Mouse (Mus musculus): ENCODE measurements at regions not wholly inside any gene's neighbourhood (a gene's known extent, or its start where the extent isn't known, plus 50 kb on each side); places are given as distances from the start of the nearest gene placed in this dataset.

DNA sequence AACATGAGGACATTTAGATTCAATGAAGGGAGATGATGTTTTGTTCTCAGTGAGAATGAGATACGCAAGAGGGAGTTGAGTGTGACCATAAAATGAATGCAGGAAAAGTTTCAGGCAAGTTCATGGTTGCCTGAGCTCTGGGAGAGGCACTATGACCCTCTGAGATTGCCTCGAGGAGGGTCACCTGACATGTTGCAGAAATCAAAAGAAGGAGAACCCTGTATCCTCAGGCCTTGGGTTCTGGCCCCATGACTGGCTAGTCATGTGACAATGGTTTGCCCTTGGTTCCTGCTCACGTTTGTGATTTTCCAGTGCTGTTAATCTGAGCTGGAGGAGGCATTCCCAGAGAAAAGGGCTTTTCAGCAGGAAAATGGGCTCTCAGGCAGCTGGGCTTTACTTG, 98.9 kb downstream of the Mab21l3 start:
- no peak for DNase-seq (ENCODE audit: low read depth)

DNA sequence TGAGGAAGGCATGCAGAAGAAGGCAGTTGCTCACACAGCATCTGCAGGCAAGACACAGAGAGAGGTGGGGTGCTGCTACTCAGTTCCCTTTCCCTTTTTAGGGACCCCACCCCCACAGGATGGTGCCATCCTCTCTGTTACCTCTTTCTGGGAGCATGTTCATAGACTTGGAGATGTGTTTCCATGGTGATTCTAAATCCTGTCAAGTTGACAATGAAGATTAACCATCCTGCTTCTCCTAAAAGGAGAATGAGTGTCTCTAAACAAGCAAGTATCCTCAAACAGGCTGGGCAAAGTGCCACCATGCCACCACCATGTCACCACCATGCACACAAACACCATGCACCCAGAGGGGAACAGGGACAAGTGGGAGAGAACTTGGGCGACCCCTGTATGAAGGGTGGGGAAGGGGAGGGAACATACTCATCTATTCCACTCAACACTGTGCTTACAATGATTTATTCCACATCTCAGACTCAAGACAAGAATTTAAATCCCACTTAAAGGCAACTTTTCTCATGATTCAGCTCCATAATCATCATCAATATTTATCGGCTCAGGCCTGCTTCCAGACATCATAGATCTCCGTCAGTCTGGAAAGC, 99.6 kb downstream of the Mab21l3 start:
- no peak for DNase-seq (ENCODE audit: low read depth)

DNA sequence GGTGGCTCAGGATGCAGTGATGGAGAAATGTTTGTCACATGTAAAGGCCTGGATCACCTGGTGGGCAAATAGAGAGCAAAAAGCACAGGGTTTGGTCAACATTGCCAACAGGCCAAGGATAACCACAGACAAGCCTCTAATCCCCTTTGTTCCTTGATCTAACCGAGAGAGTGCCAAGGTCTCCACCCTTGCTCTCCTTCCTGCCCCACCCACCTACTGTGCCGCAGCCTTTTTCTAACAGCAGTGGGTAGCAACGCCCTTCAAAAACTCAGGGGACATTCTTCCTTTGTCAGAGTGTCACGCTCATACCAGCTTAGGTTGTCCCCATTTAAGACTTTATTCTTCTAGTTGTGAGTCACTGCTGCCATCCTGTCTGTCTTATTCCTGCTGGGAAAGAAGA, 100.6 kb downstream of the Mab21l3 start:
- DNase-seq (ENCODE audit: low read depth): peak; percentile 66

DNA sequence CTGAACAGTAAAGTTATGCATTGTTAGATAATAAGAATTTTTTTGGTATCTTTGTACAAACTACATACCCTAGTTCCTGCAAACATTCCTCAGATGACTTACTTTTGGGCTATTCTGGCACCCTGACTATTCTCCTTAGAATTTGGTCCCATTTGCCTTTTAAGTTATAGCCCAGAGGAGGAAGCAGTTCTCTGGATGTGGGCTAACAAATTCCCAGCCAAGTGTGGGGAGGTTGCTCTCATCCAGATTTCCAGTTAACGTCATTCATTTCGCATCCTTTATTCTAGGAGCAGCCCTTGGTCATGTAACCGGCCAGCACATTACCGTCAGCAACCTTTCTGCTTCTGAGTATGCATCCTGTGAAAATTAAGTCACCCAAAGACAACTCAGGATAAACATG, 107.9 kb downstream of the Mab21l3 start:
- no peak for DNase-seq (ENCODE audit: low read depth)

DNA sequence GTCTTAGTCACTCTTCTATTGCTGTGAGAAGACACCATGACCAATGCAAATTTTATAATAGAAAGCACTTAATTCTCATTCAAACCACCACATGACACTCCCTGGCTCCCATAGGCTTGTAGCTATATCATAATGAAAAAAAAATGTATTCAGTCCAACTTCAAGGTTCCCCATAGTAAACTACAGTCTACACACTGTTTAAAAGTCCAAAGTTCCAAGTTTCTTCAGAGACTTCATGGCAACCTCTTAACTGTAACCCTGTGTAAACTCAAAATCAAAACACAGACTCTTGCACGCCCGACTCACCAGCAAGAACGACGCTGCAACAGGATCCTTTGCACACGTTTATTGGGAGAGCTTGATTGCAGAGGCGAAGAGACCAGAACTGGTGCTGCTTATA, 111.6 kb downstream of the Mab21l3 start:
- DNase-seq (ENCODE audit: low read depth): no peak

DNA sequence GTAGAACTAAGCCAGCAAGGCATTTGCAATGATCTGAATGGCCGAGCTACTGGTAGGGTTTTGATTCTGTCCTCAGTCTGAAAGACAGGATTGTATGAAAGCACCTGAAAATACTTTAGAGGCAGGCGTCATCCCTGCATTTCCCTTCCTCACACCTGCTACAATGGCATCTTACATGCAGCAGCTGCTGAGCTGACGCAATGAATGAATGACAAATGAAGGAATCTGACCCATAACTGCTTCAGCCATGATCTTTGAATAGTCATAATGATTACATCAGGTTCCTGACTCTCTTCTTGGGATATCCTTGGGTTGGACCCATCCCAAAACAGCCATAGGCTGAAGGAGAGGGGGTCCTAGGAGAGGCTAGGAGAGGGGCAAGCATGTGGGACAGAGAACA, 119.7 kb downstream of the Mab21l3 start:
- DNase-seq (ENCODE audit: low read depth): no peak

DNA sequence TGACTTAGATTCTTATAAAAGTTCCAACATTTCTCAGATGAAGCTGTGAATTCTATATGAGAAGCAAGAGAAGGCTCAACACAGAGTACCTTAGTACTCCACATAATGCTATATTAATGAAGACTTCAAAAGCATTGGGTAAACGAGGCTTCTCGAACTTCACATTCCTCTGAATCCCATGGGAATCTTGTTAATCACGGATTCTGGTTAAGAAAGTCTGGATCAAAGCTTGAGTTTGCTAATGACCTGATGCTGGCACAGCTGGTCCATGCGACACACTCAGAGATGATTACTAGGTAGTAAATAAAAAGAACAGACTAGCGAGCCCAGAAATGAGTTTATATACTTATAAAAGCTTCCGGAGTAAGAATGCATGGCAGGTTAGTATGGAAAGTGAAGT, 118.4 kb upstream of the Atp1a1 start:
- DNase-seq (ENCODE audit: low read depth): no peak

DNA sequence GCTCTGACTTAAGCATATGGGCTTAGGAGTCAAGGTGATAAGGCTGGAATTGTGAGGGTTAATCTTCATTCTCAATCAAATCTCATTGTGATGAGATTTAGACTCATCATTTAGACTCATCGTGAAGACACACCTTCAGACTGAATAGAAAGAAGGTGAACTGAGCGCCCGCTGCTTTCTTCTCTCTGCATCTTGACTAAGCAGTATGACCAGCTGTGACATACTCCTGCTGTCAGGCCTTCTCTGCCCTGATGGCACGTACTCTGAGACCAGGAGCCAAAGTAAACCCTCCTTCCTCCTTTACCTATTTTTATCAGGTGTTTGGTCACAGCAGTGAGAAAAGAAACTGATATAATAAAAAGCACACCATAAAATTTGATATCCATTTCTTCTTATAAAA, 117.5 kb upstream of the Atp1a1 start:
- no peak for DNase-seq (ENCODE audit: low read depth)

DNA sequence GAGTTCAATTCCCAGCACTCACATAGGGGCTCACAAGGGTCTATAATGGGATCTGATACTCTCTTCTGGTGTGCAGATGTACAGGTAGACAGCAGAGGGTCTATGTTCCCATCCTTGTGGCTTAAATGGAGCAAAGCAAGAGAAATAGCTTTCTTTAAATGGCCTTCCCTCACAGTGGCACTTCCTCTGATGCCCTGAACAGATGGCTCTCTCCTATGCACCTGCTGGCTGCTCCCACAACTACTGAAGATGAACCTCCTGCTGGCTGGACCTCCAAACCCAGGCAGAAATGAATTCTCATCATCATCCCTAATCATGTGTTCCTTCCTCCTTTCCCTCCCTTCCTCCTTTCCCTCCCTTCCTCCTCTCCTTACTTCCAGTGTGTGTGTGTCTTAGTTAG, 110.9 kb upstream of the Atp1a1 start:
- DNase-seq (ENCODE audit: low read depth): no peak

DNA sequence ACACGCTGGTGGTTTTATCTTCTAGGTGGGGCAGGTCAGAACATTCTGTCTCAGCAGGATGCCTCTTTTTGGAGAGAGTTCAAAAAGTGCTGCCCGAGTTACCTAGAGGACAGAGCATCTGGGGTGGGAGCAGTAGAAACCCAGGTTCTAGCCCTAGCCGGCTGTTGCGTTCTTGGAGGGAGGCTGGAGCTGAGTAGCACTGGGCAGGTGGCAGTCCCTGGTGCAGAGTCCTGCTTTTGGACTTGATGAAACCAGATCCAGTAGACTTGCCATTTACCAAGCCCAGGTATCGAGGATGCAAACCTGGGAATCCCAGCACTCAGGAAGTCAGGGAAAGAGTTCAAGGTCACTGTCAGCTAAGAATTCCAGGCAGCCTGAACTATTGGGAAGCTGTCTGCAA, 110.3 kb upstream of the Atp1a1 start:
- peak; percentile 46 for DNase-seq (ENCODE audit: low read depth)

DNA sequence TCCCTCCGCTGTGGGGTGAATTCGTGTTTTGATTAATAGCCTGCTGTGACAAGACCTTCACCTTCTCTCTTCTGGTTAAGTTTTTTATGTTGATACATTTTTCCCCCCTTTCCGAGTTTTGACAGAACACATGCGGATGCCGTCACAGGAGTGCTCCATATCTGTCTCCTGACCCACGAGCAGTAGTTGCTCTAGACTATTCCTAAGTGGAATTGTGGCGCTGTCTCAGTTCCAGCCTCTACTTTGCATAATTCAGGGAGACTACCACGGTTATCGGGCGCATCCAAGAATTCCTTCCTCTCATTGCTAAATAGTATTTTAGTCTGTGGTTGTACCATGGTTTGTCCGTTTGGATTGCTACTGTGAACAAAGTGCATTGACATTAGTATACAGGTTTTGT, 109.2 kb upstream of the Atp1a1 start:
- DNase-seq (ENCODE audit: low read depth): no peak

DNA sequence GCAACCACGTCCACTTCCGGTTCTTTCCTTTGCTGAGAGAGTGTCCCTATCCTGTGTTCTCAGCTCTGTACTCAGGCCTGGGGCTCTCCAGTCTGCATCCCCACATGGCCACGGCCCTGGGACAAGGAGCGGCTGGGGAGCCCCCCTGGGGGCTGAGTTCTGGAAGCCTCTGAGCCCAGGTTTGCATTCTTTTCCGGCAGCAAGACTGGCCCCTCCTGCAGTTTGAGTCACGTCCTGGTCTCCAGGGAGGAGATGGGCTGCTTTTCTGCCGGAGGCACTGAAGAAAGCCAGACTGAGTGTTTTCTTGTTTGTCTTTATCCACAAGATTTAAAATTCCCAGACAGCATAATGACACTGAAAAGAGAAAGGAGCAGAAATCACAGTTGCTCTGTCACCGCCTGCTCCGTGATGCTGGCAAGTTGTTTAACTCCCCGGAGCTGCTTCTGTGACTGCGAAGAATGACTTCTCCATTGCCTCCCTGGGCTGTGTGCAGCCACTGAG, 108.7 kb upstream of the Atp1a1 start:
- DNase-seq (ENCODE audit: low read depth): no peak

DNA sequence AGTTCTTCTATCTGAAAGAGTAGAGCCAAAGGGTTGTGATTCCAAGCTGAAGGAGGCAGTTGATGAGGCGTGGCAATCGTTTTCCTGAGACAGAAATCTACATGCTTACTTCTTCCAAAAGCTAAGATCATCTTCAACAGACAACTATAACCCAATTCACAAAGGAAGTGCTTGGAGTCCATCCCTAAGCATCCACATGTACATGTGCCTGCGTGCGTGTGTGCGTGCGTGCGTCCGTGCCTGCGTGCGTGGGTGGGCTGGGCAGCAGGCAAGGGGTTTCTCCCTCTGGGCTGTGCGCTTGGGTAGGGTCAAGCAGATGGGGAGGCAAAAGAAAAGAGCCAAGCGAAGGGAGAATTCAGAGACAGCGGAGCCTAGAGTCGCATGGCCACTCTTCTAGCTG, 108.2 kb upstream of the Atp1a1 start:
- no peak for DNase-seq (ENCODE audit: low read depth)

DNA sequence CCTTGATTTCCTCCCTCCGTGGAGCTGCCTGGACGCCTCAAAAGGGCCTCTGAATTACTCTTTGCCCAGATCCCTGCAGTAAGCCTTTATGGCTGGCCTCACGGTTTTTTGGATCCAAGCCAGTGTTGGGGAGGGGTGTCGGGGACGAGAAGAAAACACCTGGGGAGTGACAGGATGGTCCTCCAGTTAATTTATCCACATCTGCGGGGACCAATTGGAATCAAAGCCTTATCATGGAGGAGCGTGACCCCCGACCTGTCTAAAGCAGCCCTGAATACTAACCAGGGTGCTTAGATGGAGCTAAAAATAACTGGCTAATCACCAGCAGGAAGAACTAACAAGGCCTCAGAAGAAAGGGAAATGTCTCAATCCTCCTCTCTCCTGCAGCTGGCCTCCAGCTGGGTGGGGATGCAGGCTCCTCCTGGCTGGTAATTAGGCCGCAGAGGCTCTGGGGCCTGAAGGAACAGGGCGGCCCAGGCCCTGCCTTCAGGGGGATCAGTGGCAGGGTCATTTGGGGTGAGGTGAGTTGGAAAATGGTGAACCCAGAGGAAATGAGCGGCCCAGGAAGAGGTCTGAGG, 107.2 kb upstream of the Atp1a1 start:
- peak; percentile 34 for DNase-seq (ENCODE audit: low read depth)

DNA sequence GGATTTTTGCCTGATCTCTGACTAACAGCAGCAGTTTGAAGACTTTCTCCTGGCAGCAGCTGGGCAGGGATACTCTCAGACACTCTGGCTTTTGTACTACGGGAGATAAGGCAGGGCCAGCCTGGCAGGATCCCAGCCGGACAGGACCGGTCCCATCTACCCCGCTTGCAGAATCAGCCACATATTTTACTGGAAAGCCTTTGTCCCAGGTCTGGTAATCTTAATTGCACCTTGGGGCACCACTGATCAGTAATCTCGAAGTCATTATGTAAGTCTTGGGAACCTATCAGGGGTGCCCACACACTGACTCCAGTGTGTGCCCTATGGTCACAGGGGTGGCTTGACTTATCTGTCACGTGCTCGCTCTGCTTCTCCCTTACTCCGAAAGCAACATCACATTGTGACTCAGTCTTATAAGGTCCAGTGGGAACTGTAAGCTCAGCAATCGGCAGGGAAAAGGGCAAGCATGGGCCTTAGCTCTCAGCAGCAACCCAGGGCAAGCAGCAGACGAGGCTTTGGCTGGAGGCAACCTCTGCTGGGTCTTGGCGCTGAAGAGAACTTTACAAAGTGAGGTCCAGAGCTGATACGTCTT, 105.0 kb upstream of the Atp1a1 start:
- DNase-seq (ENCODE audit: low read depth): no peak

DNA sequence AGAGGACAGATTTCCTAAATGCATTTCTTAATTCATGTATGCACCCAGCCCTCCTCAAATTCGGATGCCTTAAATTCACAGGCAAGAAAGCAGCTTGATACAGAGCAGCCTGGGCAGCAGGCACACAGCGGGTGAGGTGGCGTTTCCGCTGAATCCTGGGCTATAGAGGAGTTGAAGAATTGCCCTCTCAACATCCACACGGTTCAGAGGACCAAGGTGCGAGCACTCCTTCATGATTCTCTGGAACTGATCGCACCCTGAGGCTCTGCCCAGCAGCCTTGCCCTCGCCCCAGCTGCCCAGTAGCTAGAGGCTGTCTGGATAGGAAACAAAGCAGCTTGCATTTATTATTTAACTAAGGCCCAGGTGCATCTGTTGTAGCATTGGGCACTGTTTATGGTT, 104.3 kb upstream of the Atp1a1 start:
- no peak for DNase-seq (ENCODE audit: low read depth)

DNA sequence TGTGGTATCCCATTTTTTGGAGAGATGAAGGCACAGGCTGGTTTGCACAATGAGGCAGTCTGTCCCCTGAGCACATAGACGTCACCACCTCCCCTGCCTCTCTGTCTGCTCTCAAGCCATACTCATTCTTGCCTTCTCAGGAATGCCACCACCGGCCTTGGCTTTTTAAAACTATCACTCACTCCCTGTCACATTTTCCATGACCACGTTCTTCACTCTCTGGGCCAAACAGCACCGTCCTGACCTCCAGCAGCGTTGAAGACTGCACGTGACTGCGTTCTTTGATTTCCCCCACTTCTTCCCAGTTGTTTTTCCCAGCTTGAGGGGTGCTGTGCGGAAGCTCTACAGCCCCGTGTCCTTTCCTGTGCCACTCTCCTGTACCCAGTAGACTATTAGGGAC, 100.4 kb upstream of the Atp1a1 start:
- DNase-seq (ENCODE audit: low read depth): no peak

DNA sequence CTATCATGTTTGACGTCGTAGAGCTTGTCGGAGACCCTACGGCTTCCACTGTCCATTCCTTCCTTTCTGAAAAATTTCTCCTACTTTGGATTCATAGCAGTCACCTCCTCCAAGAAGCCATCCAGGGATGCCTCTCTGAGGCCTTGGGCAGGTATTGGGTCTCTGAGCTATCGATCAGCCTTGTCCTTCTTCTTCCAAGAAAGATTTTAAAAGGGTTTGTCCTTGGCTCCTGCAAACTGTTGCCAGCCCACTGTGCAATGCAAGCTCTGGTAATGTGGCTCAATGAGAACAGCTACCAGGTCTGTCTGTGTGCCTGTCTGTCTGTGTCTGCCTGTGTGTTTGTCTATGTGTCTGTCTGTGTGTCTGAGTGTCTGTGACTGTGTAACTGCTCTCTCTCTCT, 99.8 kb upstream of the Atp1a1 start:
- no peak for DNase-seq (ENCODE audit: low read depth)

DNA sequence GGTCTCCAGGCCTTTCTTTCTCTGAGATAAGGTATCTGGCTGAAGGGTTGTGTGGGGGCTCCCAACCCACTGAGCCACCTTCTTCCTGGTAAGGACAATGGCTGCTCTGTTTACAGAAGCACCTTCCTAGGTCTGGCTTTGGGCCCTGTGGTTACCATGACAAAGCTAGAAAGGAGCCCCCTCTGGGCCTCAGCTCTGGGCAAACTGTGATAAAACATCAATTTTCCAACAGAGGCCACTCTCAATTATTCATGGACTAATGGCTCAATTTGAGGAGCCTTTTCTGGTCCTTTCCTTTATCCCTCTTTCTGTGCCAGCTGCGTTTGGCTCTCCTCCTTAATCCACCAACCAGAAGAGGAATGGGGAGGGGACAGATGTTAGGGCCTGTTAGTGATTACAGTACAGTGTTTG, 97.3 kb upstream of the Atp1a1 start:
- DNase-seq (ENCODE audit: low read depth): no peak

DNA sequence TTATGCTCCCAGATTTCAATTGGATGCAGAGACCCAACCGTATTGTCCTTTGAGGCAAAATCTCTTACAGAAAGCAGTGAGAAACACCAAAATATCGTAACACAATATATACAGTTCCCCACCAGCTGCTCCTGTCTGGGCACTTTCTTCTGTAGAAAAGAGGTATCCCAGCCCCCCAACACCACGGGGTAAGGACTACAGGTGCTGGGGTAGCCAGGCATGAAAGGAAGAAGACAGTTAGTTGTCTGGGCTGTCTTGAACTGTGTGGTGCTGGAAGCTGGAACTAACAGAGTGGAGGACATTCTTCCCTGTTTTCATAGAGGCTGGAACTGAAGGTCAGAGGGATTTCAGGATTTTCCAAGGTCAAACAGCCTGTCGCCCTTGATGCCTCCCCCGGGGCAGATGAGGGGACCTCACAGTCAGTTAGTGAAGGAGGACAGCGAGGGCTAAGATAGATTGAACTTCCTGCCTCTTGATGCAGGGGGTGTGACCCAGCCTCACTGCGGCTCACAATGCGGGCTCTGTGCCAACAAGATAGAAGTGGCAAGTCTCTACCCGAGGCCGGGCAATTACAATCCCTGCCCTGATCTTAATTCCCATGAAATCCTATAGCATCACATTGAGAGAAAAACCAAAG, 96.6 kb upstream of the Atp1a1 start:
- DNase-seq (ENCODE audit: low read depth): peak; percentile 82

DNA sequence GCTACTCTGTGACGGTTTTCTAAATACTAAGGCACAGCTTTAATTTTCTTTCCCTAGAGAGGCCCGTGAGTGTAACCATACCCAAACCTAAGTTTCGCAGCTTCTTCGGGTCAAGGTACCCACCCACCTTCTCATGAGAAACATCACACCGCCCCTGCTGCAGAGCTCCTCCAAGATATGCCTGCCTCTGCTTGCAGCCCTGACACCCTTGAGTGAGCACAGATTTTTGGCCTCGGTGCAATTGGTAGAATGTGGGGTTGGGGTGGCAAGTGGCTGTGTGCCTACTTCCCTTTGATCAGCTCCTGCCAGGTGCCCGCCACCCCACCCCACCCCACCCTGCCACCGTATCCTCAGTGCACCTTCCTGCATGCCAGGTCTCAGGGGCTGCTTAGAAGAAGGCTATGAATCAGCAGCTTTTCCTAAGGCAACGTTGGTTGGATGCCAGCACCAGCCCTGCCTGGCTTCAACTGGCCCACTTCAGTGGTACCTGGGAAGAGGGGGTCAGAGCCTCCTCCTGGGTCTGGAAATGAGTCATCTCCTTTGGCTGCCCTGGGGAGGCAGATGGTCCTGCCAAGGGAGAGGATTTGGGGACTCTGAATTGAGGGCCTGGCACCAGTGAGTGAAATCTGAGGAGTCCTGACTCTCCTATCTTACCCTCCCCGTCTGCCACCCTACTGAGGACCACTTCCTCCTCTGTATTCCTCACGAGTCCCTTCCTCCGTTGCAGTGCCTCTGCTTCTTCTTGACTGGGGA, 95.6 kb upstream of the Atp1a1 start:
- DNase-seq (ENCODE audit: low read depth): peak; percentile 41

DNA sequence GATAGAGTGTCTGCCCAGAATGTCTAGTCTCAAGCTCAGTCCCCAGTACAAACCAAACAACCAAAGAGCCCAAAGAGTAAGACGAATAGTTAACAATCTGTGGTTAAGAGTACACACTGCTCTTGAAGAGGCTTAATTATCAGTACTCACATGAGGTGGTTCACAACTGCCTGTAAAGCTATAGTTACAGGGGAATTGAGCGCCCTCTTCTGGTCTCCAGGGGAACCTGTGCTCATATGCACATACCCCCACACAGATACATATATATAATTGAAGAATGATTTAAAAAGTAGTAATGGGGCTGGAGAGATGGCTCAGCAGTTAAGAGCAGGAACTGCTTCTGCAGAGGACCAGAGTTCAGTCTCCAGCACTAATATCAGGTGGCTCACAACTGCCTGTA, 92.3 kb upstream of the Atp1a1 start:
- no peak for DNase-seq (ENCODE audit: low read depth)

DNA sequence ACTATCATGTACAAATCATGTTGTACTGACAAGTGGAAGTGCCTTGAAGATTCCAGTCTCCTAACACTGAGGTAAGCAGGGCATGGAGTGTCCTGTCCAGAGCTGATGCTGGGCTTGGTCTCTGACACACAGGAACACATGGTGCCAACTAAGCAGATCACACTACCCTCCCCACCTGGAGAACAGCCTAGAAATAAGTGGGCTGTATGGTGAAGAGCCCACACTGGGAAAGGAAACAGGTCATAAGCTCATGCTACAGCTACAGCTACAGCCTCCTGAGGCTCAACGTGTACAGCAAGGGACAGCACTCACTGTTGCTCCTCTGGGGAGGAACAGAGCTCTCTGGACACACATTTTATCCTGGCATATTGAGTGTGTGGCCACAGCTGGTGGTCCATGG, 89.8 kb upstream of the Atp1a1 start:
- no peak for DNase-seq (ENCODE audit: low read depth)
